Mouse (Mus musculus) MEL (cell line): Measurements from ENCODE around the gene Syt6.

Experiments
- CHD2 ChIP-seq: IDR thresholded peaks from 2 replicates; pipeline ENCODE4 v1.6.1; 2011; ENCODE audit warnings: low read length, improper control_type of control experiment
- CTCF ChIP-seq, 3 experiments: IDR thresholded peaks in 2 of 3; conservative IDR thresholded peaks in 1 of 3; 2 replicates each; pipeline ENCODE4 v1.5.1; 2011 to 2012; ENCODE audit warnings: low read length in 3 of 3, low read depth in 2 of 3, mild to moderate bottlenecking in 2 of 3, improper control_type of control experiment in 1 of 3, inconsistent platforms in 1 of 3, mixed read lengths in 1 of 3, moderate library complexity in 1 of 3; ENCODE audit not compliant: control insufficient read depth in 1 of 3, insufficient read depth in 1 of 3, poor library complexity in 1 of 3, severe bottlenecking in 1 of 3
- MAX ChIP-seq: IDR thresholded peaks from 2 replicates; pipeline ENCODE4 v1.6.1; 2011; ENCODE audit warnings: low read length, improper control_type of control experiment
- UBTF ChIP-seq: IDR thresholded peaks from 2 replicates; pipeline ENCODE4 v1.6.1; 2012; ENCODE audit warnings: low read depth, mild to moderate bottlenecking, inconsistent platforms, low read length, improper control_type of control experiment, moderate library complexity, borderline replicate concordance; ENCODE audit not compliant: insufficient read depth

DNA sequence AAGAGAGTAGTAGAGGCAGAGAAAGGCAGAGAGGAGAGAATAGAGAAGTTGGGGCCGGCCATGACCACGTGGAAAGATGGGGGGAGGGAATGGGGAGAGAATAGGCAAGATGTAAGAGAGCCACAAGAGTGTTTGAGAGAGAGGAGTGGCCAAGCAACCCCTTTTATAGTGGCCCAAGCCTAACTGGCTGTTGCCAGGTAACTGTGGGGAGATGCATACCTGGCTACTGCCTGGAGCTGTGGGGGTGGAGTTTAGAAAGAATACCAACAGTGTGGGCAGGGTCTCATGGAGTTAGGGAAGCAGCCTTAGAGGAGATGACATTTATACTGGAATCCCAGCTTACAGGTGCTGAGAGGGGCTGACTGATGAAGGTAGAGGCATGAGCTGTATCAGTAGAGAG, 48.2 kb upstream of the Syt6 start:
- TF ChIP-seq MAX (no peak), UBTF (no peak), CTCF (IDR thresholded peaks at IDR 0.05 in 2 of 3, conservative IDR thresholded peaks at IDR 0.05 in 1 of 3; ENCODE audit: control insufficient read depth in 1 of 3, insufficient read depth in 1 of 3, low read depth in 2 of 3, low read length in 3 of 3, poor library complexity in 1 of 3, severe bottlenecking in 1 of 3) (no peak), CHD2 (no peak)
